Mouse (Mus musculus): ENCODE results near the gene H2-T24. TPM values are rescaled to one million over a fixed set of nuclear protein-coding genes. Genes with fewer than 3 reads are reported as not detected.

Gene H2-T24
- polyA plus RNA-seq, 1 experiment from 2014 or later, result 11.7 TPM

GRCm38 (mm10) chr17:35996949-35997348 is 23.4 kb downstream of the H2-T24 start:
- peak; percentile 65 for ATAC-seq (ENCODE audit: low FRiP score)
- Histone ChIP-seq H3K27me3 (ENCODE audit: control insufficient read depth, insufficient read depth, low read length) (no peaks in the 10 kb centered on the region), H3K9me3 (ENCODE audit: control insufficient read depth, low read length) (no peaks in the 10 kb centered on the region), H3K9ac (no peak overlapping the region), H3K4me2 (replicated peaks) (no peak overlapping the region), H3K36me3 (replicated peaks; ENCODE audit: control insufficient read depth, insufficient read depth) (no peaks in the 10 kb centered on the region), H3K4me3 (replicated peaks; ENCODE audit: low read length) (no peak overlapping the region), H3K27ac (no peak overlapping the region), H3K4me1 (replicated peaks; ENCODE audit: control insufficient read depth, insufficient read depth, low read length) (peaks cover 10% of the 10 kb centered on the region)
- peak; percentile 97 for DNase-seq (ENCODE audit: low spot score)
- 3% methylated on average over 11 of the region's 11 CpGs for WGBS

- H3K9me3 ChIP-seq (ENCODE audit: control insufficient read depth, low read length), result no peaks in the 10 kb centered on the region
- H3K27me3 ChIP-seq (ENCODE audit: control insufficient read depth, insufficient read depth, low read length), result no peaks in the 10 kb centered on the region
- peaks cover 10% of the 10 kb centered on the region for H3K4me1 ChIP-seq (replicated peaks; ENCODE audit: control insufficient read depth, insufficient read depth, low read length)
- H3K27ac ChIP-seq, result peak overlapping the region; percentile 81
- DNase-seq (ENCODE audit: low spot score), result no peak
- H3K36me3 ChIP-seq (replicated peaks; ENCODE audit: control insufficient read depth, insufficient read depth), result peaks cover 1% of the 10 kb centered on the region; the same call in 1 of the 2 replicates
- peak overlapping the region; percentile 75 for H3K4me2 ChIP-seq (replicated peaks)
- 3% methylated on average over 14 of the region's 14 CpGs for WGBS
- peak overlapping the region; percentile 71 for H3K4me3 ChIP-seq (replicated peaks; ENCODE audit: low read length)
- H3K9ac ChIP-seq, result peak overlapping the region; percentile 80
- ATAC-seq (ENCODE audit: low FRiP score), result no peak
Observed at GRCm38 (mm10) chr17:35994879-35995240, 25.5 kb downstream of the H2-T24 start.

- DNase-seq (ENCODE audit: low spot score) (peak; percentile 88), ATAC-seq (ENCODE audit: low FRiP score) (peak; percentile 76)
- Histone ChIP-seq H3K4me3 (replicated peaks; ENCODE audit: low read length) (peak overlapping the region; percentile 71), H3K4me1 (replicated peaks; ENCODE audit: control insufficient read depth, insufficient read depth, low read length) (peaks cover 10% of the 10 kb centered on the region), H3K36me3 (replicated peaks; ENCODE audit: control insufficient read depth, insufficient read depth) (peaks cover 7% of the 10 kb centered on the region), H3K9ac (peak overlapping the region; percentile 80), H3K27me3 (ENCODE audit: control insufficient read depth, insufficient read depth, low read length) (no peaks in the 10 kb centered on the region), H3K27ac (peak overlapping the region; percentile 81), H3K9me3 (ENCODE audit: control insufficient read depth, low read length) (no peaks in the 10 kb centered on the region), H3K4me2 (replicated peaks) (peak overlapping the region; percentile 75)
- WGBS, result 2% methylated on average over 31 of the region's 31 CpGs
Observed at GRCm38 (mm10) chr17:35994175-35994878, 26.0 kb downstream of the H2-T24 start.

- Histone ChIP-seq H3K4me2 (replicated peaks) (peak overlapping the region; percentile 75), H3K9me3 (ENCODE audit: control insufficient read depth, low read length) (no peaks in the 10 kb centered on the region), H3K4me3 (replicated peaks; ENCODE audit: low read length) (peak overlapping the region; percentile 71), H3K36me3 (replicated peaks; ENCODE audit: control insufficient read depth, insufficient read depth) (peaks cover 13% of the 10 kb centered on the region), H3K27me3 (ENCODE audit: control insufficient read depth, insufficient read depth, low read length) (no peaks in the 10 kb centered on the region), H3K27ac (0 out of 2 replicates have a peak overlapping the region, but pooled peaks have one; percentile 12), H3K9ac (no peak overlapping the region), H3K4me1 (replicated peaks; ENCODE audit: control insufficient read depth, insufficient read depth, low read length) (peaks cover 10% of the 10 kb centered on the region)
- DNase-seq (ENCODE audit: low spot score) (peak; percentile 95), ATAC-seq (ENCODE audit: low FRiP score) (peak; percentile 73)
- 7% methylated on average over 17 of the region's 17 CpGs for WGBS
Observed at GRCm38 (mm10) chr17:35993675-35994074, 26.7 kb downstream of the H2-T24 start.

GRCm38 (mm10) chr17:35991781-35992180 is 28.6 kb downstream of the H2-T24 start:
- no peaks in the 10 kb centered on the region for H3K27me3 ChIP-seq (ENCODE audit: control insufficient read depth, insufficient read depth, low read length)
- H3K9me3 ChIP-seq (ENCODE audit: control insufficient read depth, low read length), result no peaks in the 10 kb centered on the region
- WGBS, result 57% methylated on average over 10 of the region's 10 CpGs
- H3K9ac ChIP-seq, result no peak overlapping the region
- no peak overlapping the region for H3K4me2 ChIP-seq (replicated peaks)
- peaks cover 10% of the 10 kb centered on the region for H3K4me1 ChIP-seq (replicated peaks; ENCODE audit: control insufficient read depth, insufficient read depth, low read length)
- H3K4me3 ChIP-seq (replicated peaks; ENCODE audit: low read length), result no peak overlapping the region
- H3K36me3 ChIP-seq (replicated peaks; ENCODE audit: control insufficient read depth, insufficient read depth), result peaks cover 32% of the 10 kb centered on the region
- H3K27ac ChIP-seq, result no peak overlapping the region
- no peak for ATAC-seq (ENCODE audit: low FRiP score)
- DNase-seq (ENCODE audit: low spot score), result no peak

- Histone ChIP-seq H3K4me3 (replicated peaks; ENCODE audit: low read length) (no peak overlapping the region), H3K9me3 (ENCODE audit: control insufficient read depth, low read length) (no peaks in the 10 kb centered on the region), H3K27ac (no peak overlapping the region), H3K27me3 (ENCODE audit: control insufficient read depth, insufficient read depth, low read length) (no peaks in the 10 kb centered on the region), H3K4me1 (replicated peaks; ENCODE audit: control insufficient read depth, insufficient read depth, low read length) (peaks cover 14% of the 10 kb centered on the region), H3K4me2 (replicated peaks) (no peak overlapping the region), H3K9ac (peak overlapping the region; percentile 76; the same call in 1 of the 2 replicates), H3K36me3 (replicated peaks; ENCODE audit: control insufficient read depth, insufficient read depth) (peaks cover 51% of the 10 kb centered on the region)
- WGBS, result 89% methylated on average over 9 of the region's 9 CpGs
- DNase-seq (ENCODE audit: low spot score) (no peak), ATAC-seq (ENCODE audit: low FRiP score) (no peak)
Observed at GRCm38 (mm10) chr17:35981776-35982175, 38.6 kb downstream of the H2-T24 start.

- ATAC-seq (ENCODE audit: low FRiP score) (peak; percentile 22; the same call in 1 of the 2 replicates), DNase-seq (ENCODE audit: low spot score) (no peak)
- Histone ChIP-seq H3K27ac (peak overlapping the region; percentile 95), H3K9me3 (ENCODE audit: control insufficient read depth, low read length) (no peaks in the 10 kb centered on the region), H3K4me3 (replicated peaks; ENCODE audit: low read length) (peak overlapping the region; percentile 57), H3K27me3 (ENCODE audit: control insufficient read depth, insufficient read depth, low read length) (no peaks in the 10 kb centered on the region), H3K4me2 (replicated peaks) (peak overlapping the region; percentile 91), H3K36me3 (replicated peaks; ENCODE audit: control insufficient read depth, insufficient read depth) (peaks cover 51% of the 10 kb centered on the region), H3K9ac (peak overlapping the region; percentile 76), H3K4me1 (replicated peaks; ENCODE audit: control insufficient read depth, insufficient read depth, low read length) (peaks cover 14% of the 10 kb centered on the region)
- under 1% methylated on average over 25 of the region's 29 CpGs for WGBS
Observed at GRCm38 (mm10) chr17:35980363-35980754, 40.0 kb downstream of the H2-T24 start.

GRCm38 (mm10) chr17:35979401-35980362 is 40.7 kb downstream of the H2-T24 start, which contains the start of the genes Gnl1 and Prr3:
Gene Gnl1 (plus strand): TSS chr17:35979851.
Gene Prr3 (minus strand): TSS chr17:35980236.
- H3K4me2 ChIP-seq (replicated peaks), result peak within 1 kb of the TSS; percentile 91
- under 1% methylated on average over 91 of the region's 109 CpGs for WGBS
- peak within 1 kb of the TSS; percentile 76 for H3K9ac ChIP-seq
- peak; percentile 78 for ATAC-seq (ENCODE audit: low FRiP score)
- H3K27ac ChIP-seq, result peak within 1 kb of the TSS; percentile 95
- no peaks in the 10 kb centered on the region for H3K27me3 ChIP-seq (ENCODE audit: control insufficient read depth, insufficient read depth, low read length)
- peak; percentile 84 for DNase-seq (ENCODE audit: low spot score)
- H3K36me3 ChIP-seq (replicated peaks; ENCODE audit: control insufficient read depth, insufficient read depth), result peaks cover 49% of the 10 kb centered on the region
- H3K4me3 ChIP-seq (replicated peaks; ENCODE audit: low read length), result peak within 1 kb of the TSS; percentile 57
- no peaks in the 10 kb centered on the region for H3K9me3 ChIP-seq (ENCODE audit: control insufficient read depth, low read length)
- peaks cover 14% of the 10 kb centered on the region for H3K4me1 ChIP-seq (replicated peaks; ENCODE audit: control insufficient read depth, insufficient read depth, low read length)
